Mouse (Mus musculus) spleen, adult 18-20 months (tissue): ENCODE measurements around the gene Msh4.
"Not testable (repeated sequence)": the region's sequence is repeated elsewhere in the genome, so short reads cannot be mapped to it uniquely, and the experiment has no call there.

Experiments
- DNase-seq, 2 experiments: peaks; one replicate each; pipeline ENCODE4 v3.0.0; 2022; ENCODE audit warnings: mixed read lengths in 2 of 2

The Msh4 gene

GRCm38 (mm10) chr3:153847207-153847733, 58.7 kb downstream of the Msh4 start:
- DNase-seq, result no peak

- DNase-seq, result no peak
Measured at GRCm38 (mm10) chr3:153846109-153846508, 59.8 kb downstream of the Msh4 start.

- DNase-seq, result no peak
Measured at GRCm38 (mm10) chr3:153845500-153845899, 60.4 kb downstream of the Msh4 start.

- no peak for DNase-seq
Measured at GRCm38 (mm10) chr3:153844757-153845156, 61.2 kb downstream of the Msh4 start.

- DNase-seq, result no peak
Measured at GRCm38 (mm10) chr3:153844030-153844429, 61.9 kb downstream of the Msh4 start, which contains the start of gene Asb17. TSS of gene Asb17 (plus strand) at chr3:153844209.

- DNase-seq, result no peak
Measured at GRCm38 (mm10) chr3:153837593-153837992, 68.3 kb downstream of the Msh4 start.

GRCm38 (mm10) chr3:153836316-153836715, 69.6 kb downstream of the Msh4 start:
- no peak for DNase-seq

GRCm38 (mm10) chr3:153835455-153836086, 70.4 kb downstream of the Msh4 start:
- DNase-seq, result peak; percentile 14 to 57

- no peak for DNase-seq
Measured at GRCm38 (mm10) chr3:153834071-153834470, 71.9 kb downstream of the Msh4 start.

- no peak for DNase-seq
Measured at GRCm38 (mm10) chr3:153832654-153832945, 73.3 kb downstream of the Msh4 start.

GRCm38 (mm10) chr3:153831873-153832653, 73.9 kb downstream of the Msh4 start:
- no peak for DNase-seq

- DNase-seq, result no peak
Measured at GRCm38 (mm10) chr3:153831014-153831872, 74.7 kb downstream of the Msh4 start.

GRCm38 (mm10) chr3:153829788-153830187, 76.2 kb downstream of the Msh4 start:
- DNase-seq, result not testable (repeated sequence)

GRCm38 (mm10) chr3:153826616-153827015, 79.3 kb downstream of the Msh4 start:
- DNase-seq, result no peak

- no peak for DNase-seq
Measured at GRCm38 (mm10) chr3:153825197-153825596, 80.7 kb downstream of the Msh4 start.

- DNase-seq, result no peak
Measured at GRCm38 (mm10) chr3:153823671-153824515, 82.0 kb downstream of the Msh4 start.

- no peak for DNase-seq
Measured at GRCm38 (mm10) chr3:153819438-153819837, 86.5 kb downstream of the Msh4 start.

- DNase-seq, result no peak
Measured at GRCm38 (mm10) chr3:153818723-153819122, 87.2 kb downstream of the Msh4 start.

- DNase-seq, result no peak
Measured at GRCm38 (mm10) chr3:153817376-153817890, 88.5 kb downstream of the Msh4 start.

GRCm38 (mm10) chr3:153814026-153814425, 91.9 kb downstream of the Msh4 start:
- no peak for DNase-seq

GRCm38 (mm10) chr3:153808406-153808805, 97.5 kb downstream of the Msh4 start:
- no peak for DNase-seq
